Mouse (Mus musculus): Measurements from ENCODE around the gene Trim80.

DNA sequence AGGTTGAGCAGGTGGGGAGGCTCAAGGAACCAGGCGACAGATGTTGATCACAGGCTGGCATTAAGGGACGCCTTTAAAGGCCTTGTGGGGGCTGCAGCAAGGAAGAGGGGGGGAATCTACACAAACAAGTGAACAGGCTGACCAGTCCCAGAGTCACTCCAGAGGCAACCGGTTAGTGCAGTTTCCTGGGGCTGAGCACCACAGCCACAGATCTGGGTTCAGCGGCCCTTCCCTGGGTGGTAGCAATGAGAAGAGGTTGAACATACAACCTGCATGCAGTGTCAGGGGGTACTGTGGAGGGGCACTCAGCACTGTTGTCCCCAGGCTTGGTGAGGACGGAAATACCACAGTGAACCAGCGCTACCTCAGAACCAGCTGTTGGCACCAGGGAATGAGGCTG is 7.0 kb upstream of the Trim80 start:
- TF ChIP-seq CTCF (IDR thresholded peaks at IDR 0.05; ENCODE audit: control insufficient read depth, insufficient read depth, insufficient read length) (no peak), USF1 (IDR thresholded peaks at IDR 0.05; ENCODE audit: low read depth) (no peak), MYOD1 (IDR thresholded peaks at IDR 0.05; ENCODE audit: control insufficient read depth, insufficient read length, low read depth) (no peak), MAX (IDR thresholded peaks at IDR 0.05) (no peak), CEBPB (IDR thresholded peaks at IDR 0.05; ENCODE audit: low read depth) (no peak), FOSL1 (IDR thresholded peaks at IDR 0.05; ENCODE audit: insufficient read depth, low read length, poor library complexity, severe bottlenecking) (no peak)

Data from C2C12 (cell line).